Mouse (Mus musculus) spleen, postnatal 14 days (tissue): ENCODE results near the gene Gm5475.

Experiments
- DNase-seq, 2 experiments: peaks; one replicate each; pipeline ENCODE4 v3.0.0; 2021 to 2022; ENCODE audit warnings: low spot score in 2 of 2

Gm5475 gene

DNA sequence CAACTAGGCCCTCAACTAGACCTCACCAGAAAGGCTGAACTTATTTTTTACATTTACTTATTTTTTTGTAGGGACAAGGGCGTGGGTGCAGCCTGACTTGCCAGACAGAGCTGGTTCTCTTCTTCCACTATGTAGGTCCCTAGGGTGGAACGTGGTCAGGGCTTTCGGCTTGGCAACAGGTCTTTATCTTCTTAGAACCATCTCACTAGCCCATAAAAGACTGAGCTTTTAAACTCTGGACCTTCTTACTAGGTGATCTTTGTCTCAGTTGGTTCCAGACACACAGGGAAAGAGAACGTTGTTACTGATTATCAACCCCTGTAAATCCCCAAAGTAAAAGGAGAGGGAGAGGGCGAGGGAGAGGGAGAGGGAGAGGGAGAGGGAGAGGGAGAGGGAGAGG lies 8.6 kb upstream of the Gm5475 start:
- DNase-seq, result no peak

DNA sequence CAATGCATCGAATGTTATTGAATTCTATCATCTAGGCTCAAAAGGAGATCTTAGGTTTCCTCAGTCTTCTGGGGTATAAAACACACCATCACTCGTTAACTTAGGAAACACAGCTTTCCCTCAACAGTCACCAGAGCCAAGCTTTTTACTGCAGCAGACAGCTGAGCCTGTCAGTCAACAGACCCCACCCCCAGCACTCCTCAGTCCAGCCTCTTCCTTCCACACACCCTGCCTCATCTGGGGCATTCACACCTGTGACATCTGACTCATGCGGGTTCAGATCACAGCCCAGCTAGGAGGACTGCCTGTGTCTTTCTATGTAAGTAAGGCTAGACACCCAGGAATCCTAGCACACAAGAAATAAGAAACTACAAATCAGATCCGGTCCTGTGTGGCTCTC lies 7.9 kb upstream of the Gm5475 start:
- no peak for DNase-seq

DNA sequence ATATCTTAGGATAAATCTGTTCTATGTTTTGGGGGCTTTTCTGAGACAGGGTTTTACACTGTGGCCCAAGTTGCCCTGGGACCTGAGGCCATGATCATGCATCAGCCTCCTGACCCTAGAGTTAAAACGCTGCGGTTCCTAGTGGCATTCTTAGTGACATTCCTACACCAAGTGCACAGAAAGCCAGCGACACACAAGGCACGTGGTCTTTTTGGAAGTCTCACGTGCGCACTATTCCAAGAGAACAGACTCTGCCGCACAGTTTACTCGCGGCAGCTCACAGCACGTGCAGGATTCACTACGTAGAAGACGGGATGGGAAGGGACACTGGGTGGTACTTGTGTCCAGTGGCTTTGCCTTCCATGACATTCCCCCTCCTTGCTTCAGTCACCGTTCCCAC lies 7.0 kb upstream of the Gm5475 start:
- DNase-seq, result no peak

DNA sequence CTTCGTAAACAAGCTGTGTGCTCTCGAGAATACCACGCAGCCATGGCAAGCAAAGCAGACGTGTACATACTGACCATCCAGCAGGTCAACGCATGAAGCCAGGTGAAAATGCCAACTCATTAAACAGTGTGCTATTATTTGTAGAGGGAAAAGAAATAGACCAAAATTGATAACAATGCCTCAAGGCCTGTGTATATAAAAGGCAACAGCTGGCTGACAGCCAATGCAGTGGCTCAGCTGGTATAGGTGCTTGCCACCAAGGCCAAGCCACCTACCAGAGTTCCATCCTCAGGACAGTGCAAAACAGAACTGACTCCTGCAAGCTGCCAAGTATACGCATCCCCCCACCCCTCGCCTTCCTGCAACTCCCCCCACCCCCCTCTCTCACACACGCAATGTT lies 6.3 kb upstream of the Gm5475 start:
- DNase-seq, result no peak

DNA sequence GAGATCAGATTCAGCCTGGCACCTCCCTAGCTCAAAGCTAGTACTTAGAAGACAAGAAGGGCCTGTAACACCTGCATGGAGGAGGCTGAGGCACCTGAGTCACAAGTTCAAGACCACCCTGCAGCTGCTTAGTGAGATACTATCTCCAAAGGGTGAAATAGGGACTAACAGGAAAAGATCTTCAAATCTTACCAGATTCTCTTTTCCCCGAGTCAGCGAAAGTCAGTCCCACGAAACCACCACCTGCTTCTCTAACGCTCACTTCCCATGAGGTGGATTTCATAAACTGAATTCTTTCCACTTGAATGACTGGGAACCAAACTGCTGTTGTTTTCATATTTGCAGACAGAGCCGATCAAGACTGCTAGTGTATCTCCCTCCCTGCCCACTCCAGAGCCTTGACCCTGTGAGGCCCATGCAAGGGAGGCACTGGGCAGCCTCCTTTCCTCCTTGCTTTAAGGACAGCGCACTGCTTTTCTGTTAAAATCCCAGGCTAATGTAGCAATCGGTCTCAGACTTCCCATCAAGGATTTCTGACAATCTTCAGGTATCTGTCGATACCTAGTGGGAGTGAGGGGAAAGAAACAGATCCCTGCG lies 4.0 kb upstream of the Gm5475 start:
- no peak for DNase-seq

DNA sequence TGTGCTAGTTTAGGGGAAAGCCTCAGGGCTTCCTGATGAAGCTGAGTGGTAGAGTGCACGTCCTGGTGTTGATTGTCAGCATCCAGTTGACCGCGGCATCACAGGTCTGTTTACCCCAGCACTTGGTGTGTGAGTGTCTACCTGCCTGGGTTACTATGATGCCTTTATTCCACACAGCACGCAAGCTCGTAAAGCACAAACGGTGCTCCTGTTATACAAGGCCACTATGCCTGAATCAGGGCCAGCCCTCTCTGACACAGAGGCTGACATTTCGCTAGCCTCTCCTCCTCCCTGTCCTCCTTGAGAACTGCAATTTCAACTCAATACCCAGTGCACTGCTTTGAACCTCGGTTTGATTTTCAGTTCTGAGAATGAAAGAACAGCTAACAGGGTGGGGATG lies 2.6 kb upstream of the Gm5475 start:
- no peak for DNase-seq

DNA sequence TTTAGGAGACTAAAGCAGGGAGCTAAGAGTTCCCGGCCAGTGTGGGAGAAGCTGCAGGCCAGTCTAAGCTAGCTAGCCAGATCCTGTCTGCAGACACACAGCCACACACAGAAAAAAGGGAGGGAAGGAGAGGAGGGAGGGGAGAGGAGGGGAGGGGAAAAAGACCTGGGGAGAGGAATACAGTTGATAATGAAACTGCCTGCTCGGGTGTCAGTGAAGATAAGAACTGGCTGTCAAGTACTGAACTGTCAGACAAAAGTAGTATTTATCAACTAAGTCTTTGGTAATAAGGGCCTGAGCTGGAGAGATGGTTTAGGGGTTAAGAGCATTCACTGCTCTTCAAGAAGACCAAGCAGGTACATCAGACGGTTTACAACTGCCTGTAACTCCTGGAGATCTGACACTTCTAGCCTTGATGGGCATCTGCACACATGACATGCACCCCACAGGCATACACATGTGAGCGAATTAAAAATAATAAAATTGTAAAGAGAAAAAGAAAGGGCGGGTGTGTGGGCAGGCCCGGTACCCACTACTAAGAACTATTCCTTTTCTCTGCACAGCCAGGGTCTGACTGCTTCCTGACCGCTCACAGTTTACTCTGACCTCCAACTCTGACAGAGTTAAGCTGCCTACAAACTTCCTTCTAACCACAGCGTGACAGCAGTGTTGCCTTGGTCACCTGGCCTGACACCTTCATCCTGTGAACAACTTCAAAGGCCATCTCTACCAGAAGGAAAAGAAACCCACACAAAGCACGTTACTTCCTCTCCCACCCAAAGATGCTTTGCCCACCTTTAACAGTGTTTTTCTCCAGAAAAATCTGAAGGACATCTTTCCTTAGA lies 1.8 kb upstream of the Gm5475 start:
- DNase-seq, result no peak

DNA sequence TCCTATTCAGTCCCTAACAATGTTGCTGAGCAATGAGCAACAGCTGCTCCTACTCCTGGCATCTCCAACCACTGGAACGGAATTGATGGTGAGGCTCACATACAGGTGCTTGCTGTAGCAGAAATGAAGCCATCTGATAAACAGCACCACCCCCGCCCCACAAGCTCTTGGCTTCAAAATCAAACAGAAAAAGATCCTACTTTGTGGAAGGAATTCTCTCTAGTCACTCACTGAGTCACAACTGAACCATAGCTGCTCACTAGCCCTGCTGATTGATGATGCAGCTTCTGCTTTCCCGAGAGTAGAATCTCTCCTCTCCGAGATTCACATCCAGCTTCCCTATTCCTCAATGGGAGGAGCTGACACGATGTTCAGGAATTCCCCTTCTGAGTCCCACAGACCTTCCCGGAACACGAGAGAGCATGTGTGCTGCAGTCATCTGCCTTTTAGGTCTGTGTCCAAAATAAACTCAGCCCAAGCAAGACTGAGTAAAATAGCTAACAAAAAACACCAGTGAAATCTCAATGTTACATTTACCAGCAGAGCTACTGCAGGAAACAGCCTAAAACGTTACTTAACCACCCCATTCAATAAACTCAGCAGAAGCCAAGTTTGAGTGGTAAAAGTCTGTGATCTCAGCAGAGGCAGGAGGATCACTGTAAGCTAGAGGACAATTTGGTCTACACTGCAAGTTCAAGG lies 739 bp upstream of the Gm5475 start:
- no peak for DNase-seq

DNA sequence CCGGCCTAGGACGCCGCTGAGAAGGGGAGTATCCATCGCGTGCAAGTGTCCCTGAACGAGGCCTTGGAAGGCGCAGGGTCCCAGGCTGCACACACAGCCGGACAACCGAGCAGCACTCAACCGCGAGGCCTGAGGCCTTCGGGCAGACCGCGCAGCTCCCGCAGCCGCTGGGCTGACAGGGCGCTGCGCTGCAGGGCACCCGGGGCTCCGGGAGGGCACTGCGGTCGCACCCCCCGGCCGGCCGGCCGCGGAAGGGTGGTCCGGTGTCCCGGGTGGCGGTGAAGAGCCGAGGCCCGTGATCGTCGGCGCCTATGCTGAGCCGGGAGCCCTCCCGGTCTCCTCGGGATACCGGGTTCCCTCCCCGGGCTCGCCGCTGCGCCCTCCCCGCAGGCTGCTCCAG lies 529 bp downstream of the Gm5475 start:
- DNase-seq, result peak in 1 of 2 experiments; percentile 21

DNA sequence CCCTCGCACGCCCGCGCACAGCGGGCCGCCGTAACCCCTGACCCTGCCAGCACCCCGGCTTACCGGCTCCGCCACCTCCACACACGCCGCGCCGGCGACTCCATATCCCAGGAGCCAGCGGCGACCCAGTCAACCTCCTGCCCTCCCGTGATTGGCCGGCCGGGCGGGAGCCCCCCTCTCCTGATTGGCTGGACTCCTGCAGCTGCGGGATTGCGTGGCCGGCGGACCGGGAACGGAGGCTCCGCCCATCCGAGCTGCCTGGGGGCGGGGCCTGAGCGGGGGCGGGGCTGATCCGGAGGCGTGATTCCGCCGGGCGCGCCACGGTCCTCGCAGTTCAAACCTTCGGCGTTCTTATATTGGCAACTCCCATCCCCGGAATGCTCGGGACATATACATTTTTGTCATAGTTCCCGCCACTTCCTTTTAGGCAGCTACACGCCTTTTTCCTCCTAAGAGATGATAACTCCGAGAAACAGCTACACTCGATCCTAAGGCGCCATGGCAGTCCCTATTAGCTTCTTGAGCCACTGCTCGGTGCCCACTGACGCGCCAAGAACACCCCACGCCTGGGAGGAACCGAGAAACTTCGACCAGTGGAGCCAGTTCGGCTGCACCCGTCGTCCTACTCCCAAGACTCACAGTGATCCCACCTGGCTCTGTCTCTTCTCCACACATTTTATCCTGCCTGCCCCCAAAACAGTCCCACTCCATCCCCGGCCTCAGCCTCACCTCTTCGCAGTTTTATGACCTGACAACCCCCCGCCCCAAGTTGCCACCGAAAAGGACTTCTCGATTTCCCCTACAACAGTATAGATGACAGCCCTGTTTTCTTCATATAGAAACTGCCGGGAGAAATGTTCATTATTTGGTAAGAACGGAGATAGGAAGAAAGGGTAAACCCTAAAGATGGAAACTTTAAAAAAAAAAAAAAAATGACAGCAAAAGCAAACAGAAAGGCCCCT lies 1.2 kb downstream of the Gm5475 start:
- peak; percentile 93 for DNase-seq

DNA sequence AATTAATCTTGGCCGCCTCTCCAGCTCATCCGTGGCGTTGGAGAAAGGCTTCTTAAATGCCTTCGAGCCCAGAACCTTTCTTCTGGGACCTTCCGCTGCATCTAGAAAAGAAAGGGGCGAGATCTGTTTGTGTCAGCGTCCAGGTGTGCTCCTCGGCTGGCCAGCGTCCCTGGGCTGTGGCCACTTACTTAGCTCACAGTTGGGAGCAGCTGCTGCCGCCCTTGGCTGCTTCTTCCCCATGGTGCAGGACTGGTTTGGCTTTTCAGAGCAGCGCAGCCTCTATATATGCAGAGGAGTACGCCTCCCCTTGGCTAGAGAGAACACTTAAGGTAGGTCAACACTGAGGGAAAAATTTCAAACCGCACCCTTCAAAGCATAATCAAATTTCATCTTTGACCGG lies 2.0 kb downstream of the Gm5475 start:
- no peak for DNase-seq

DNA sequence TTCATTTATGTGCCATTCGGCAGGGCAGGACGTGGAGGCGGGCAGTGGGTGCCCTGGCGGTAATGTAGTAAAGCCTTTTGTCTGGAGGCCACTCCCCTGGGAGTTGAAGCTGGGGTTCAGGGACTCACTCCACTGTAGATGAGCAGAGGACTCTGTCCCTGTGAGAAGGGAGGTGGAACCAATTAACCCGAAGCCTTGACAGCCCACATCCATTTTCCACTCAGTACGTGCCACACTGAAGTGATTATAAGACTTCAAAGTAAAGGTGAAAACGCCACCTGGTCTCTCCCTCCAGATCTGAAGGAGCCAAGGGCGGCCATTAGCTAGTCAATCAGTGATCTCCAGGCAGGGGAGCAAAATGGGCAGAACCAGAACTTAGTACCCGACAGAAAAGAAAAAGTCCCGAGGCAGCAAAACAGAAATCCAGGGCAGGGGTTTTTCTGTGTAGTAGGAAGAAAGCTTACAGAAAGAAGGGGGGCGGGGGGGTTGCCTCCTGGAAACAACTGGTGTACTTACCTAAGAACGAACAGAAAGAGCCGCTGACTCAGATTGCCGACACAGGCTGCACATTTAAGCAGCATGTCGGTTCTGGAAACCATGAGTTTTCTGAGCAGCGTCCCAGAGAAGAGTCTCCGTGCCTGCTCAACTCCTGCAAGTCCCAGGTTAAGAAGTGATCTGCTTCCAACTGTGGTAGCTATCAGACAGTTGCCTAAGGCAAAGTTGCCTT lies 2.6 kb downstream of the Gm5475 start, which contains the start of gene Slc11a2:
Slc11a2 (minus strand) TSS at position 677 of the 727 bp plus-strand sequence.
- DNase-seq, result no peak

DNA sequence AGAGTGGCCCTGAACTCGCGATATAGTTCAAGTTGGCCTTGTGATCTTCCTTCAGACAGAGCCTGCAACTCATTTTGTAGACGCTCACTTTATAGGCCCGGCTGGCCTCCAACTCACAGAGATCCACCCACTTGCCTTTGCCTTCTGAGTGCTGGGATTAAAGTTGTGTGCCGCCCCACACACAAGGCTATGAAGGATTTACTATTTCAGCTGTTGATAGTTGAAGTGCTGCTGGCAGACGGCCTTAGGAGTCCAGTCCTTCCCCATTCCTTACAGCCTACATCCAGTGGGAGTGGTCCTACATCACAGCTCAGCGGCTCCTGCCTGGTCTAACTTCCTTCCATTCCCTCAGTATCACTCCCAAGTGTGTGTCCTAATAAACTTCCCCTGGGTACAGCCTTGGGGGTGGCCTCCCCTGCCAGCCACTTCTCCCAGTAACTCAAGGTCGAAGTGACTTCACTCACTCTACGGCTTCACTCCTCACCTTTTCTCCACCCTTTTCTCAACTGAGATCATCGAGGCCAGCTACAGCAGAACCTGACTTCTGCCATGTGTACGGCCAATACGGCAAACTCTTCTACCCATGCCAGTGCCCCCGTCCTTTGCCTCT lies 6.5 kb downstream of the Gm5475 start:
- DNase-seq, result no peak

DNA sequence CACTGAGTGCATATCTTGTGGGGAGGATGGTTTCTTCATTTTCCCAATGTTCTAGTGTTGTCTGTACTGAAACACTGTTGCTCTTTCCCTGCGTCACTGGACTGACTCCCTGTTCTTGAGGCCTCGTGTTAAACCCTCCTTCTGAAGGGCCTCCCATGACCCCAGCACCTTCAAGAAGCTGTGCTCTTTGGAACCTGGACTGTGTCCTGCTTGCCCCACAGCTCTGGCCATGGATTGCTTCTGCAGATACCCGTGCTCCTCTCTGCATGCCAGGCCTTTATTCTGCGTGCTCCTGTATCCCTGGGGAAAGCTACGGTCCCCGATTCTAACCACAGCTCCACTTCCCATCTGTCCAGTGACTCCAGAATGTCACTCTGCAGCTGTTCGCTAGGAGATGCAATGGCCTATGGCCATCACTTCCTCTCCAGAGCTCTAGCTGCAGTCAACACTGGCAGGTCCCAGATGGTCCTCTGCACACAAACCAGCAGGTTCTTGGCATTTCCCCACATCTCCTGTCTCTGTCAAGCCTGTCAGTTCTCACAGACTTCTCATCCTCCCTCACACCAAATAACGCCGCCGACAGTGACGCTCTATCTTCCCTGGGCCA lies 8.1 kb downstream of the Gm5475 start:
- DNase-seq, result no peak

DNA sequence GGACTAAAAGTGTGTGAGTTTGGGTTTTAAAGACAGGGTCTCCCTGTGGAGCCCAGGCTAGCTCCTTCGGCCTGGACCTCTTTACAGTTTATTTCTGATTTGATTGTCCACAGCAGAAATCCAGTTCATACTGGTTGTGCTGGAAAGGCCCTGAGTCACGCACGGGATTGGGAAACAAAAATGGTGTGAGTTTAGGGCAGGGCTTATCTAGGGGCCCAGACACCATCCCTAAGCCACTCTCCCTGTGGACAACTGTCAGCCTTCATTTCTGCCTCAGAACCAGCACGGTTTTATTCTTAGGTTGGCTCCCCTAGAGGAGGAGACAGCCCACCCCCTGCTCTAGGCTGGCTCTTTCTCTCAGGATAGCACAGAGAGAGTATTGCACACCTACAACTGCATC lies 11.3 kb downstream of the Gm5475 start:
- no peak for DNase-seq

DNA sequence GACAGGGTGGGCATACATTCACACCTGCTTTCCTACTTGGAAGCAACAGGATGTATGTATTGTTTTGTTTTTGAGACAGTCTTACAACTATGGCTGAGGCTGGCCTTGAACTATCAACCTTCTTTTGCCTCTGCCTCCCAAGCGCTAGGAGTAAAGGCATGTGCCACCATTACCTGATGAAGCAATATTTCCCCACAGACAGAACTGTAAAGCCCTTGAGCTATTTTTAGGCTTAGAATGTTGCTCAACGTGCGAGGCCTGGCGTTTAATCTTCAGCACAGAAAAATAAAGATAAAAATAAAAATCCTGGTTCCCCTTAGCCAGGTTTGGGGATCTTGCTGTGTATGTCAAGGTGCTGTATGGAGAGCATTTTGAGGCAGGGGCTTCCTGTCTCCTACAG lies 14.2 kb downstream of the Gm5475 start:
- DNase-seq, result no peak

DNA sequence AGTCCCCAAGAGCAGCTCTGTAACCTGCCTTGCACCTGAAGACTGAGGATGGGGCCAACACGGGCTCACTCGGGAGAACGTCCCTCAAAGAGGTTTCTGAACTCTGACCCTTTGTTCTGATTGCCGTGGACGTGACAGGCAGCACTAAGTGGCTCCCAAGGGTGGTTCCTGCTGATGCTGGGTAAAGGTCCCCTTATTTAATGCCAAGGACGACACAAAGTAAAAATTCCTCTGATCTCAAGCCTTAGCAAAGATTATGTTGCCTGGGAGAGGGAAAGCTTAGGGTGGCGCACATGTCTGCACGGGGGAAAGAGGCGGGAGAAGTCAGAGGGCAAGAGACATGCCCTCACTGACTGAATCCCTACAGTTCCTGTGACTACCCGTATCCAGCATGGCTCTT lies 14.6 kb downstream of the Gm5475 start:
- DNase-seq, result no peak

DNA sequence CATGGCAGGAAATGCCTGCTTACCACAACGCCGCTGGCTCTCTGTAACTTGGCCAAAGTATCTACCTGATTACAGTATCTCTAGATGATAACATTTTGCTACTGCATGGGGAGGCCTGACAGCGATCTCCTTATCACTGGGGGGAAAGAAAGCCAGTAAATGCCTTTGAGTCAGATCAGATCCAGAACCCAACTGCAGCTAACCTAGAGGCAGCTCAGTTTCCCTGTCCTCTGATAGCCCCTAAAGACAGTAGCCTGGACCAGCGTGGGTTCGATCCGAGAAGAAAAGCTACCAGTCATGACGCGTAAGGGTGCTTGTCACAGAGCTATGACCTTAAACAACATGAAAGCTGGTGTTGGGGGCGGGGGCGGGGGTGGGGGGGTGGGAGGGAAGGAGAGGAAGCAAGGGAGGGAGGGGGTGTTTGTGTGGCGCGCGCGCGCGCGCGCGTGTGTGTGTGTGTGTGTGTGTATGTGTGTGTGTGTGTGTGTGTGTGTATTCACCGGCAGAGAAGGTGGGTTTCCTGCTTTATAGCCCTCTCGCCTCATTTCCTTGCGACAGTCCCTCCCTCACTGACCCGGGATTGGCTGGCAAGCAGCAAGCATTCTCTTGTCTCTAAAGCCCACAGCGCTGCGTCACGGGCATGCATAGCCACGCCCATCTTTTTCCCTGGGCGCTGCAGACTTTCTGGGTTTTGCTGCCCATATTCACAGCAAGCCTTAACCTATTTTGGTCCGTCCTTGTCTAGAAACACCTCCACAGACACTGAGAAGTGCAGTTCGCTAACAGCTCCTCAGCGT lies 21.4 kb downstream of the Gm5475 start:
- peak; percentile 57 to 72 for DNase-seq

DNA sequence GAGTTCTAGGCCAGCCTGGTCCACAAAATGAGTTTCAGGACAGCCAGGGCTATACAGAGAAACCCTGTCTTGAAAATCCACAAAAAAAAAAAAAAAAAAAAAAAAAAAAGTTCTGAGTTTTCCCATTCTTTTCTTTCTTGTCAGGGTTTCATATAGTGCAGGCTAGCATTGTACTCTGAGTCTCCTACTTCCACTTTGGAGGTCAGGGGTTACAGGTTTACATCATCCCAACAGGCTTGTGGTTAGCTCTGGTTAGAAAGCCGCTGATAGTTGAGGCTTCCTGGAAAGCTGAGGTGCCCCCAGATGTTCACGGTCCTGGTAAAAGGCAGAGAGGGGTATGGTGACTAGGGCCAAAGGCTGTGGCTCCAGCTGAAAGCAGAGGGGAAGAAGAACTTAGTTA lies 24.9 kb downstream of the Gm5475 start:
- no peak for DNase-seq
